Mouse (Mus musculus) right cerebral cortex, adult 2 months (tissue): ENCODE data around the gene H2afy.
"Not testable (repeated sequence)": the region's sequence is repeated elsewhere in the genome, so short reads cannot be mapped to it uniquely, and the experiment has no call there.

Experiments
- DNase-seq, 2 experiments: peaks; one replicate each; pipeline ENCODE4 v3.0.0; 2021 to 2022; ENCODE audit warnings: low spot score in 2 of 2

The H2afy gene

DNA sequence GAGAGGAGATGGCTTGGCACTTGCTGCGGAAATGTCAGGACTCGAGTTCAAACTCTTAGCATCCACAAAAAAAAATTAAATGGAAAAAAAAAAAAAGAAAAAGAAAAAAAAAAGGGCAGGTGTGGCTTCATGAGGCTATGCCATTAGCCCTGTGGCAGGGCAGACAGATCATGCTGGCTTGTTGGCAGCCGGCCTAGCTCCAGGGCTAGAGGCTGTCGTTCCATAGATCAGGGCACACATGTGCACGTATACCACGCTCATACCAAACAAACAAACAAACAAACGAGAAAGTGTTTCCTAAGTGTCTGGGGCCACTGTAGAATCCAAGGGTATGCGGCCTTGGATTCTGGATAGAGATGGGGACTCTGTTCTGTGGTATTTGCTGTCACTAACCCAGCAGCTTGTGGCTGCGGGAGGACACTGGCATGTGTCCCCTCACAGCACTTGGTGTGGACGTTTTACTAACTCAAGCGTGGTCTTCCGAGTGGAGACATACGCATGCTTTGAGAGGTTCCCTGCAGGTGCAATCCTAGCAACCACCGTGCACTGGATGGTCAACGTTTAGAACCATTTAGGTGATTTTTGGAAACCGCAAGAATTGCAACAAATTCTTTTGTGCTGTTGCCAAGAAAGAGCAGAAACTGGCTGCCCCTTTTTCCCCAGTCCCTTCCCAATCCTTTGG lies 64.4 kb downstream of the H2afy start:
- DNase-seq, result no peak

DNA sequence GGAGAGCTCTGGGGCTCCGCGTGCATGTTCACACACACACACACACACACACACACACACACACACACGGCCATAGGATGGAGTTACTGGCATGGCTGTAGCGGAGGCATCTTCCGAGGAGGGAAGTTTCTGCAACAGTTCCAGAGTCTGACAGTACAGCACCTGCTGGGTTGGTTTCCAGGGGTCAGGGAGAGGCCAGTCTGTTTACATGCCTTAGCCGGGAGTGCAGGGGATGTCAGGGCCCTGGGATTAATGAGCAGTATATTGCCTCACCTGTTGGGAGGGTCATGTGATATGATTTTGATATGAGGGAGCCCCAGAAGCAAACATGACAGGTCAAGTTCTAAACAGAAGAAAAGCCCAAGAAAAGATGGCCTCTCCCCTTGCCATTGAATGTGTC lies 66.5 kb downstream of the H2afy start:
- DNase-seq, result no peak

DNA sequence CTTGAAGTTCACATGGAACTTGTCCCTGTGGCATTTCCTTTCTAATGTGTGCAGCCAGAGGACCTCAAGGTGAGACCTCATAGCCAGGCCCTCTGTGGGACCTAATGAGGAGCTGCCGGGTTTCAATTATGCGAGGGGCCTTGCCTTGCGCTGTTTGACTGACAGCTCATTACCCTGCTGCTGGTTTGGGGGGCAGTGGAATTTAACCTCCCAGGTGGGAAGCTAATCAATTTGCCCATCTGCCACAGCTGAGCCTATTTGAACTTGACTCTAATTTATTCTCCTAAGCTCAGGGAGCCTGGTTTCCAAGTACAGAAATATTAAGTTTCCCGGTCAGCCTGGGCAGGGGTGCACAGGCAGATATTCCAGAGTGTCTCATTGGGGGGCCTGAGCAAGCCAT lies 67.6 kb downstream of the H2afy start:
- no peak for DNase-seq

DNA sequence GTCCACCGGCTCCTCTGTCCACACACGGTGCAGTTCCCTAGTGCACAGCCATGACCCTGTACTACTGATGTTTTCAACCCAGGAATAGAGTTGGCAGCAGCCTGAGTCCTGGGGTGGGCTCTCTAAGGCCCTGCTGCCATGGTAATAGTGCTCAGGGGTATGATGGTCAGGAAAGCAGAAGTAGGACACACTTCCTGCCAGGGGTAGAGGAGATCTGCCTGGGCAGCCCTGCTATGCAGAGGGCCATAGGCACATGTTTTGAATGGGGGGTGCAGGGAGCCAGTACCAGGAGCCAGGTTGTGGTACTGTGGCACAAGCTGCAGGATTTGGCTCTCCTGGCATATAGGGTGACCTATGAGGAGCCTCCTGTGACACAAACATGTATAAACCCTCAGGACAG lies 69.3 kb downstream of the H2afy start:
- no peak for DNase-seq

DNA sequence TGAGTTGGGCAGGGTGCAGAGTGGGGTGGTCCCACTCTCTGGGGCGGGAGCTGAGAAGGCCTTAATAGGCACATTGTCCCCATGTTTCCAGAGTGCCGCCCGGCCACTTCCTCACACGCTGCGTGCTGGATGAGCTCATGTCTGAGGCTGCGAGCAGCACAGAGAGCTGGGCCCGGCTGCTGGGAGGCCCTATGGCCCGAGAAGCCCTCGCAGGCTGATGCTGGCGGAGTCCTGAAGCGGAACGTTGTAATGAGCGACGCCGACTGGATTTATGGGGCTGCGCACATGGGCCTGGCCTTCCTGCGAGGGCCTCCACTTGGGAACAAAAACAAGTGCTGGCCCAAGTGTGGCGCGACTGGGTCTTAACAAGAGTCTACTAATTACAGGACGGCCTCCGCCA lies 70.0 kb downstream of the H2afy start:
- no peak for DNase-seq

DNA sequence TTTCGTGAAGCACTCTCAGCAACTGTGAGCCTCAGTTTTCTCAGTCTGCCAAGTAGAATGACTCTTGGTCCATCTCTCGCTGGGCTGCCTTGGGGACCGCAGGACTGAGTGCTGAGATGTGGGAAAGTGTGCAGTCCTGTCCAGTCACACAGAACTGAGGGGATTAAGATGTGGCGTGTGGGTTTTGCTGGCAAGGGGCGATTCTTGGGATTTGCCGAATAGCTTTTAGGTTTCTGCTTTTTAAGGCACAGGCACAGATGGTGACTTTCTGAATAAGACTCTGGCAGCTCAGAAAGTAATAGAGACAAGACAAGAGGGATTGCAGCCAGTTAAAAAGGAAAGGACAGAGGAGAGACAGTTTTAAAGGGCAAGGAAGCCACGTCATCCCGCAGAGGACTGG lies 78.4 kb downstream of the H2afy start:
- peak in 1 of 2 experiments; percentile 14 for DNase-seq

DNA sequence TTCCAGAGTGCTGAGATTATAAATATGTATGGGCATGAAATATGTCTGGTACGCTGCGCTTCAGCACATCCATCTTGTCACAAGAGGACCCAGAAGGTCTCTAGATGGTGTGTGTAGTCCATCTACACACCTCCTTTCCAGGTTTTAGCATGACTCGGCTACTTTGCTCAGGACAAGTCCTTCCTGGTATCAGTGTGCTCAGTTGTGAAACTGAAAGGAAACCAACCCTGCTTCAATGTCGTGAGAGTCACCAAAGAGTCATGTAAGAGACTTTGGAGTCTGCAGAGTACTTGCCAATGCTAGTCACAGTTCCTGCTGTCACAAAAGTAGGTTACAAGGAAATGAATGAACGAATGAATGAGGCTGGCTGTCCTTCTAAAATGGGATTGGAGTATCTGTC lies 80.4 kb downstream of the H2afy start:
- no peak for DNase-seq

DNA sequence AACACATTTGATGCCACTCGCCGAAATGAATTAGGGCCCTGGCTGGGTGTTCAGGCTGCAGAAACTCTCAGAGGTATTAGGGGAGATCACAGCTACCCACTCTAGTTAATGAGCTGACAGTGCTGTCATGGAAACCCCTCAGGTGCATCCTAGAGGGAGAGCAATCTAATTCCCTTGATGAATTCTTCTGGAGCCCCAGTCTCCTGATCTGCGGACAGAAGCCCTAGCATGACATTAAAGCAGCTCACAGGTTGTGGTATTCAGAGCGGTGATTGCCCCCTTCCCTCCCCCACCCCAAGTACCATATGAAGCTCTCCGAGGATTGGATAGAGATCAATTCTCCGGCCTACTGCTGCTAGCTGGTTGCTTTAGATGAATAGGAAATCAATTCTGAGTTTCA lies 82.1 kb downstream of the H2afy start:
- no peak for DNase-seq

DNA sequence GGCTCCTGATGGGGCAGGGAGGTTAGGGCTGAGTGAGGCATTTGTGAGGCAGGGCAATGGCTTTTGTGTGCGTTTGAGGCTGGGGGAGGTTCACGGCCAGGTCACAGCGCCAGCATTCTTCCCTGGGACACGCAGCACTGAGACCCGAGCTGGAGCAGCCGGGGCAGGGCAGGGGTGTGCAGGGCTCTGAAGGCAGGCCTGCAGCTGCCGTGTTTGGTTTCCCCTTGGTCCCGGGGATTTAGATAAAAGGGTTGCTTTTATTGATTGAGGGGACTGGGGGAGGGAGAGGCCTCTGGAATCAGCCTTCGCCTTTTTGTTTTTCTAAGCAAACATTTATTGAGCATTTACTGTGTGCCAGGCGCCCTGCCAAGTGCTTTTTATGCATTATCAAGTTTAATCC lies 83.4 kb downstream of the H2afy start:
- DNase-seq, result no peak

DNA sequence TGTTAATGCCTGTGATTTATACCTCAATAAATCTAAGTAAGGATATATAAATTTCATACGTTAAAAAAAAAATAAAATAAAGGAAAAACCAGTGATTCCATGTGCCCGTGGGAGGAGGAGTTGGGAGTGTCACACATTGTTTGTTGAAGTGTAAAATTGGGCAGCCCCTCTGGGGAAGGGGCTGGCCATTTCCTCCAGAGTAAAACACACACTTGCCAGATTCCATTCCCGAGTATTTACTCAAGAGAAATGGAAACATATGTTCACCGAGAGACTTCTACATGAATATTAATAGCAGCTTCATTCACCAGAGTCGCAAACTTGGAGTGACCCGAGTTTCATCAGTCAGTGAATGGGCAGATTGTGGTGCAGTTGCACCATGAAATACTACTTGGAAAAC lies 85.9 kb downstream of the H2afy start:
- DNase-seq, result no peak

DNA sequence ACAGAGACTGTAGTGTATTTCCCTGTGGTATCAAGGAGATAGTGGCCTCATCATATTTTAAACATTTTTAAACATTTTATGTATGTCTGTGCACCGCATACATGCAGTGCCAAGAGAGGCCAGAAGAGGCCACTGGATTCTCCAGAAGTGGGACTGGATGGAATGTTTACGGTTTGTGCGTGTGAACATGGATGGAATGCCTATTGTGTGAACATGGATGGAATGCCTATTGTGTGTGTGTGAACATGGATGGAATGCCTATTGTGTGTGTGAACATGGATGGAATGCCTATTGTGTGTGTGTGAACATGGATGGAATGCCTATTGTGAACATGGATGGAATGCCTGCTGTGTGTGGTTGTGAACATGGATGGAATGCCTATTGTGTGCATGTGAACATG lies 93.9 kb downstream of the H2afy start:
- no peak for DNase-seq

DNA sequence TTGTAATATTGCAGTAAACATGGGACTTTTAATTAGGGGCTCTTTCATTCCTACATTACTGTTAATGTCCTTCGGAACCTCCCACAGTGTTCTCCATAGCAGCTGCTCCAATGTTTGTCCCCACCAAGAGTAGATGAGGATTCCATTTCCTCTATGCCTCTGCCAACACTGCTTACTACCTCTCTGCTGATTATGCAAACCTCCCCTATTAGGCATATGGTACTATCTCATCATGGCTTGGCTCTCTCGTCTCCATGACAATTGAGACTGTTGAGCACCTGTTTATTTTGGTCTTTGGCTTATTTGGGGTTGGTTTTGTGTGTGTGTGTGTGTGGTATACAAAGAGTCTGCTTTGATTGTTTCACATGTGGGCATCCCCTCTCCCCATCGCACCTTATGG lies 95.5 kb downstream of the H2afy start:
- peak in 1 of 2 experiments; percentile 7 for DNase-seq

DNA sequence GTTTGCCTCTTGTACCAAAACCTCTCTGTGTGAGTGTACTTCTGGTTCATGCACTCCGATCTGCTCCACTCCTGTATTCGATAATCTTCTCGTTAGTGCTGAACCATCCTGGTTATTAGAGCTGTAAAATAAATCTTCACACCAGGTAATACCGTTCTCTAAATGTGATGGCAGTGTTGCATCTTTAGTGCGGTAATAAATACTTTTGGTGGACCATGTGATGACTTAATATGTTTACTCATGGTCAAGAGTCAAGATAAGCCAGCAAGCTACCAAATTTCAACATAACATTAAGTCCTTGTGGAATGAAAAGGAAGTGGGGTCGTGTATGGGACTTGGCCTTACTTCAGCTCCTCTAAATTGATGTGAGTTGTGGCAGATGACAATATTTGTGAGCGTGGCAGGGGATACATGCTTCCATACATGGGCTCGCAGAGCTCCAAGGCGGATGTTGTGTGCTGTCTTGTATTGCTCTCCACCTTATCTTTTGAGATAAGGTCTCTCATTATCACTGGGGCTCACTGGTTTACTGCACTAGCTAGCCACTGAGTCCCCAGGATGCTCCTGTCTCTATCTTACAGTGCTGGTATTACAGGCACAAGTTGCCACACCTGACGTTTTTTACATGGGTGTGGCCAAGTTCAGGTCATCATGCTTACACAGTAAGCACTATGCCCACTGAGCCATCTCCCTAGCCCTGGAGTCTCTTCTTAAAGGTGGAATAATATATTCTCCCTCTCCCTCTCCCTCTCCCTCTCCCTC lies 96.4 kb downstream of the H2afy start:
- no peak for DNase-seq

DNA sequence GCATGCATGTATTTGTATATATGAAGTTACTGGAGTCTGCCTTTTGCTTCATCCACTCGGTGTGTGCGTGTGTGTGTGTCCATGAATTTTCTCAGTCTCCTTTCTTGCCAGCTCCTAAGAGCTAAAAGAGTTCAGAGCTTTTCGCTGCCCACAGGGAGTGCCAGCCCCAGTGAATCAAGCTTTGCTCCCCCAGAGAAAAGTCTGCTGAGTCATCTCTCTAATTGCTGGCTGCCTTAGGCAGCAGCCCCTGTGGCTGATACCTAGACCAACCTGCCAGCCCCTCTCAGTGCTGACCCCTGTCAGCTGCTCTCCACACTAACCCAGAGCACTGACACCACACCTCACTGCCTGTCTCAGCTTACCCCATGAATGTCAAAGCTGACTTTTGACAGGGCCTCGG lies 107.2 kb downstream of the H2afy start:
- no peak for DNase-seq

DNA sequence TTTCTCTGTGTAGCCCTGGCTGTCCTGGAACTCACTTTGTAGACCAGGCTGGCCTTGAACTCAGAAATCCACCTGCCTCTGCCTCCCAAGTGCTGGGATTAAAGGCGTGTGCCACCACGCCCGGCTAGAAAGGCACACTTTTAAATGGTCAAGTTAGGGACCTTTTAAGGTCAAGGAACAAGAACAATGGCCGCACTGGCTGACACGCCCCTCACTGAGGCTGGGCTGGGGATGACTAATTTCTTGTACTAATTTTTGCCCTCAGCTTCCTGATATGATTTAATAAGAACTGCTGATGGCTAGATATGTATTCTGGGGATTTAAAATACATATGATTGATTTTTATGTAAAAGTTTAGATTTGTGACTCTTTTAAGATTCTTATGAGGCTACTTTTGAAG lies 108.2 kb downstream of the H2afy start:
- DNase-seq, result not testable (repeated sequence)

DNA sequence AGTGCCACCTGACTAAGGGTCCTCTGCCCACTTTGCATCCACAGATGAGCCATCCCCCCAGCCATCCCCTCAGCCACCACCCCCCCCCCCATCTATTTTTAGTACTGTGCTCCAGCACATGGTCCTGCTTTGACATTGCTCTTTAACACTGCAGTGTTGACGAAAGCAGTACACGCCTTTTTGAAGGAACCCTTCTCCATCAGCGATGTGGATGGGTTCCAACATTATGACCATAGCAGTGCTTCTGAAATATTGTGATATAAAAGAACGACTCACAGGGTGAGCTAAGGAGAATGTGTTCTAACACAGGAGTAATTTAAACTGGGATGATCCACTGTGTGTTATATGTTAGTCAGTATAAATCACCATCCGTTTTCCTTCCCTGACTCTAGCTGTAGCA lies 109.5 kb downstream of the H2afy start:
- no peak for DNase-seq

DNA sequence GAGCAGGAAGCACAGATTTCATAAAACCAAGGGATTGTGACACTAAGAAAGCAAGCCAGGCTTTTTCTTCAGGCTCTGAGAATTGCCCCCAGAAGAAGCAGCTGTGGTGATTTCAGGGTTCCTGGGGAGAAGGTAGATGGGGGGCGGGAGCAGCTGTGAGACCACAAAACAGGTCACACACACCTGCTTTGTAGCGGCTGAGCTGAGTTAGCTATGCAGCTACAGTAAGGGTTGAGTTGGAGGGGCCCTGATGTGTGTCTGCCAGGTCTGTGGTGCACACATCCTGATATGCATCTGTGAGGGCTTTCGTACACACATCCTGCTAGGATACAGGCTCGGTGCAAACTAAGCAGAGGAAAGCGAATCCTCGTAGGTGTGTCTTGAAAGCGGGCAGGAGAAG lies 110.1 kb downstream of the H2afy start:
- DNase-seq, result no peak

DNA sequence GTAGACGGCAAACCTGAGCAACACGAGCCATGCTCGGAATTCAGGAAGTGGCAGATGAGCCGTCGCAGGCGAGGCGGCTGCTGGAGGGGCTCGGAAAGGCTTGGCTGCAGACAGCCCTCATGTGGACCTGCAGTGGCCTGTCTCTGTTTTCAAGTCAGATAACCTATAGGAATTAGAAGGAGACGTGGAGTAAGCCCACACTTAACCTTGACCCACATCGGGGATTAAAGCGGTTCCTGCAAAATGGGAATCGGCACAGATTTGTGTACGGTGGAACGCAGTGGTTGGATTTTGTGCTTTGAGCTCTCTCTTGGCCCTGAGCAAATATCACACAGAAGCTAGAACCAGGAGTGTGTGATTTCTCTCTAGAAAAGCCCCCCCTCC lies 111.1 kb downstream of the H2afy start:
- DNase-seq, result no peak

DNA sequence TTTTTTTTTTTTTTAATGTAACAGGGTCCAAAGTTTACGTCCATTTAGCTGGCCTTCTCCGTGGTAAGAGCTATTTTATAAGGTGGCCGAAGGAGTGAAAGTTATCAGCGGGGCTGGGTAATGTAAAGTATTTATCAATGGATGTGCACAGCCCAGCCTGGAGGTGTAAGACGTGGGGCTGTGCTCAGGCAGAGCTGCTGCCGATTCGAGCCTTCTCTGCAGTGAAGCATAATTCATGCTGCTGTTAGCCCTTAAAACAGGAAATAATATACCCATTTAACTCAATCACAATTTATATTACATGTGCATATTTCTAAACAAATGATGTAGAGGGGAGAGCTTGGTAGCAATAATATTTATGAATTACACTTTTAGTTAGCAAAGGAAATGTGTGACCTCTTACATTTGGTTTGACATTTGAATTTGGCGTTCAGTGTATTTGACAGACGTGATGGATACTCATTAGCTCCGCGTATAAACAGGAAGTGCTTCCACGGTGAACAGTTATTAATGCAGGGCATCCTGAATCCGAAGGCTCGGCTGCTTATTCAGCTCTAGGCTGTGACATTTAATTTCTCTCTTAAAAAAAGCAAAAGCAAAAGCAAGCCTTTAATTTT lies 111.6 kb downstream of the H2afy start:
- DNase-seq, result no peak
